Mouse (Mus musculus) frontal cortex, adult (tissue): ENCODE results near the gene Acsf2.
A peak's percentile ranks its signal among the peaks of the same experiment; 100 is the strongest.

Experiments
- ATAC-seq: cut with Nextera tagmentation; 2 replicates; pipeline ENCODE4 v1.9.2; 2017; ENCODE audit warnings: mild to moderate bottlenecking, moderate library complexity, mixed read lengths; ENCODE audit not compliant: low TSS enrichment

Acsf2 gene

DNA sequence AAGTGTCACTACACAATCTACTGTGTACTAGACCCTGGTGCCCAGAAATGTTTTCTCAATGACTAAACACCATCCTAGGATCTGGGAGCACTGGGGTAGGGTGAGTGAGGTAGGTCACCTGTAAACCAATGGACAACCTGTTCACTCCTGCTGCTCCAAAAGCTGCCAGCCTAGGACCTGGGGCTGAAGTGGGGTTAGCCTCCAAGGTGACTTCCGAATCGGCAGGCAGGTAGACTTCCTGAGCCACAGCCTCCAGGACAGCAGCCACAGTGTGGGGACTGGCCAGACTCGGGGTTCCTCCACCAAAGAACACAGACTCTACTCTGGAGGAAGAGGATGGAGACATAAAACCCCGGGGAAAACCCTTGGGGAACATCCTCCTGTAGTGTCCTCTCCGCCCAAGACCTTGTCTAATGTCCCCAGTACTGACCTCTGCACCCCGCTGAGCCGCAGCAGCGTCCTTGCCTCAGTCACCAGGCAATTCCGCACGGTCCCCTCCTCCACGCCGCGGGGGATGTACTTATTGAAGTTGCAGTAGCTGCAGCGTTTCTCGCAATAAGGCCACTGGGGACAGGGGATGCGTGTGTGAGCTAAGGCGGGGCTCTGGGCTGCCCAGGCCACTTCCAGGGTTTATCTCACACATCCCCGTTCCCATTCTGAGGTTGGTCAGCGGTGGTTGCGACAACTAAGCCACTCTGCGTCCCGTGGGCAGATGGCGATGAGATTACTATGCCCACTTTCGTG is 53.5 kb downstream of the Acsf2 start:
- ATAC-seq: peak; percentile 34

DNA sequence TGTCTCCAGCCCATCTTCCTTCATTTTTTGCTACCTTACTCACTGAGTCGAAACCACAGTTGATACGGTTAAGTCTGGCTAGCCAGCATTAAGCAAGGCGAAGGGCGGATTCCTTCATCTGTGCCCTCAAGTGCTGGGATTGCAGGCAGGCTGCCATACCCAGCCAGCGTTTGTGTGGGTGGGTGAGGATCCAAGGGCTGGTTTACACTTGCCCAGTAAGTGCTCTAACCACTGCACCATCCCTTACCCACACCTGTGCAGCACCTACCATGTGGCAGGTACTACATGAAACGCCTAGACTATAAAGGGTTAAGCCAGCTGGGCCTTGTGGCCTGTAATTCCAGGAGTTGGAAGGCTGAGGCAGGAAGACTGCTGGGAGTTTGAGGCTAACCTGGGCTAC is 54.4 kb downstream of the Acsf2 start:
- ATAC-seq: no peak

DNA sequence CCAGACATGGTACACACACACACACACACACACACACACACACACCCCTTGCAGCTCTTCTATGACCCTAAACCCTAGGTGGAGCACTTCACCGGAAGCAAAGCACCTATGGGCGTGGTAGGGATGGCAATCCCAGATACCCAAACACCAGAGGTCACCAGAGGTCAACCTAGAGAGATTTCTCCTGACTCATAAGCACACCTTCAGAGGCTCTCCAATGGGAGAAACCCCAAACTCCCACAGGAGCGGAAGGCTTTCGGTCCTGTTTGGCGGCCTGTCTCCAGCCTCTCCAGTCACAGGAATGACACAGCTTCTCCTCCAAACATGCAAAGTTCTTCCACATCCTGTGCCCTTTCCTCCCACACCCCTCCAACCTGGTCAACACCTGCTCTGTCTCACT is 55.3 kb downstream of the Acsf2 start:
- ATAC-seq: no peak

DNA sequence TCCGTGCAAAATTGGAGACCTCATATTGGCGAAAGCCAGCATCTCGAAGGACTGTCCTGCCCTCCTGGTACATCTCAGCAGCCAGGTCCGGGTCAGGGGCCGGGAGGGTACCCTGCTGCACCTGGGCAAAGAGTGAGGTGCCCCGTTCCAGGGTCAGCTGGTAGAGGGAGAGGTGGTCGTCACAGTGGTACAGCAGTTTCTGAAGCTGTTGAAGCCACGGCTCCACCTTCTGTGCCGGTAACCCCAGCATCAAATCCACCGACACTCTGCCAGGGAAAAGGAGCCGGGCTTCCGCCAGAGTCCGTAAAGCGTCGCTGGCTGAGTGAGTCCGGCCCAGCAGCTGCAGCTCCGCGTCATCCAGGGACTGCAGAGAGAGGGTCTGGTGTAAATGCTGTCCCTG is 57.2 kb downstream of the Acsf2 start:
- ATAC-seq: peak; percentile 27; the same call in 1 of the 2 replicates

DNA sequence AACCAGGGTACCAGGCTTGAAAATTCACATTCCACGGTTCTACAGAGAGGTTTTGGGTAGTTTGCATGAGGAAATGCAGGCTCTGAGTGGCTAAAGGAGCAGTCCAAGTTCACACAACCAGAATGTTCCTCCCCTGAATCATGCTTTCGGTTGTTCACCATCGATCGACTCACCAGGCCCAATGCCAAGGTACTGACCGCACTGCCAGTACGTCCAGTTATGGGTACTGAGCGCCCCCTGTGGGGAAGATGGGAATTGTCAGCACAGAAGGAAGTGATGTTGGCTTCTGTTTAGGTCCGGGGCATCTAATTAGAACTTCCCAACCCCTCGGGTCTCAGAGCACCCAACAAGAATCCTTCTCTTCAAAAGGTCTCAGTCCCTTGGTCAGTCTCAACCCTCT is 57.7 kb downstream of the Acsf2 start:
- peak; percentile 35; the same call in 1 of the 2 replicates for ATAC-seq

DNA sequence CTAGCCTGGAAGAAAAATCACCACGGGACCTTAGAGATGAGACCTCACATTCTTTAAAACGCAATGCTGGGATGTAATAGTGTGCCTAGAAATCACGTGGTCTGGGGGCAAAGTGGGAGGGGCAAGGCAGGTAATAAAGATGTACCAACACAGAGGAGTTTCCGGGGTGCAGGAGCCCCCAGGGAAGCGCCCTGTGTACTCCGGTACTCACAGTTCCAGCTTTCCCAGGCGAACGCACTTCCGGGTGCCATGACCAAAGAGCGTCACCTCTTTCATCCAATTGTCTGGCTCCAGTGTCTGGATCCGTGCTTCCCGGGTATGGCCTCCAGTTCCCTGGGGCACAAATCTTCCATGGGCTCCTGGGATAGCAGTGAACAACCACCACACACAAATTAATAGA is 58.3 kb downstream of the Acsf2 start:
- no peak for ATAC-seq

DNA sequence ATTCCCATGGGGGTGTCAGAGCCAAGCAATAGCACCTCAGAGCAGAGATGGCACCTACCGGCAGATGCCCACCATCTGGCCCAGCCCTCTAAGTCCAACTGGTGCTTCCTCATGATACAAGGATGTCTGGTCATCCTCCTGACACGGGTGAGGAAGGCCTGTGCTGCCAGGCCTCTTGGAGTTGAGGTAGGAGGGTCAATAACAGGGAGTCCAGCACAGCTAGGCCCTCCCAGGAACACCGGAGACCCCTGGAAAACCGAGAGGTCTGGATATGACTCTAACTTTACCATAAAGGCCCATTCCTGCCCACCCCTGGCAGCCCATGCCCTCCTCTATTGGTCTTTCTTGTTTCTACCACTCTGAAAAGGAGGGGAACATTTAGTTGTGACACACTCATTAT is 59.3 kb downstream of the Acsf2 start:
- ATAC-seq: no peak

DNA sequence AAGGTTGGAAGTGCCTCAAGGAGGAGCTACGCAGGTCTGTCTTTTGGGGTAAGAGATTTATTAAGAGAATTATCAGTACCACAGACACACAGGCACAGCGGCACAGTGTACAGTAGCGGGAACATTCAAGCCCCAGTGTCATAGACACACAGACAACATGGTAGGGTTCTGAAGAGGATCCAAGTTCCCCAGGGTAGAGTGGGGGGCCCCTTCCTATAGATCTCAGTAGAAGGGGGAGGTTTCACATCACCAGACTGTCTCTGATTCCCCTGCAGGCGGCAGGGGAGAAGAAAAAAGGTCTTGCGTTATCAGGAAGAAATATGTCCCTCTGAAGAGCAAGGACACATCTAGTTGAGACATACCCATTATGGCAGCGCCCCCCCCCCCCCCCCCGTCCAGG is 61.9 kb downstream of the Acsf2 start:
- ATAC-seq: no peak

DNA sequence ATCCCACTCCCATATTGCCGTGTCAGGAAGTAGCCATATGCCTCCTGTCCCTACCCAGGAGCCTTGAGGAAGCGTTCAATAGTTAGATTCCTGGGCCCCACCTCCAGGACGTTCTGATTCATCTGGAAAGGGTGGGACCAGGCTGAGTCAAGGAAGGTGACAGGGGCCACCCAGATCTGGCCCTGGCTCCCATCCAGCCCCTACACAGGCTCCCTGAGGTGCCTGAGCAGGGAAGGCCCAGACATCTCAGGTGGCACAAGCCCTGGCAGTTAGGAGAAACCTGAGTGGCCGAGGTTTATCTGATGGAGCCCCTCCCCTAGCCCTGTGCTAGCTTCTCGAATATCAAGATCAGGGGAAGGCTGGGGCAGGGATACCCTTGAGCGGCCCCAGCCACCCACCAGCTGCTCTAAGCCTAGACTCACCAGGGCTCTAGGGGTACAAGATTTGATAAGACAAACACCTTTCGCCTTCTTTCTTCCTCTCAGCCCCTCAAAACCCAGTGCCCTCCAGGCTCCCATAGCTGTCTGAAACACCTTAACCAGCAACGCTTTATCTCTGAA is 62.9 kb downstream of the Acsf2 start:
- no peak for ATAC-seq

DNA sequence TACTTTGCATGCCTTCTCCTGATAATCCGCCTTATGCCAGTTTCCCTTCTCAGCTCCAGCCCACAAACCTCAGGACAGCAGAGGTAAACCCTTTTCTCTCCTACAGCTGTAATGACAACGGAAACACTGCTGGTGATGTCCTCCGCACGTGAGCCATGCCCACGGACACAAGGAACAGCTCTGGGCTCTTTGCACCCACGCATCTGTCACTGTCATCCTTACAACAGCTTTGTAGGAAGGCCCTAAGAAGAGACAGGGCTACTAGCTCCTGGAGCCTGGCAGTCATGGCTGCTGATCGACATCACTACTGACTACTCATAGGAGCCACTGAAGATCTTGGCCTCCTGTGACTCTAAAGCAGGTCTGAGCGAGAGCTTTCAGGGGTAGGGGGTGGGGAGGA is 68.5 kb downstream of the Acsf2 start:
- peak; percentile 69 for ATAC-seq

DNA sequence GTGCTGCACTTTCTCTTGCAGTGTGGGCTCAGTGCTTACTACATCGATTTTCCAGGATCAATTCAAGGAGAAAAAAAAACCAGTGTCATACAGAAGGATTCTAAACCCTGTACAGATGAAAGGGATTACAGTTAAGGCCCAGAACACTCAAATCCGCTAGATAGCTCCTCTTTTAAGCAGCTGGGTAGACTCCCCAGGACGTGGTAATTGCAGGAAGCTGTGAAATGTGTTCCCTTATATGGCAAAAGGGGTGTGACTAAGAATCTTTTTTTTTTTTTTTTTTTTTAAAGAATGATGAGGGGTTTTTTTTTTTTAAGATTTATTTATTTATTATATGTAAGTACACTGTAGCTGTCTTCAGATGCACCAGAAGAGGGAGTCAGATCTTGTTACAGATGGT is 72.8 kb downstream of the Acsf2 start:
- no peak for ATAC-seq

DNA sequence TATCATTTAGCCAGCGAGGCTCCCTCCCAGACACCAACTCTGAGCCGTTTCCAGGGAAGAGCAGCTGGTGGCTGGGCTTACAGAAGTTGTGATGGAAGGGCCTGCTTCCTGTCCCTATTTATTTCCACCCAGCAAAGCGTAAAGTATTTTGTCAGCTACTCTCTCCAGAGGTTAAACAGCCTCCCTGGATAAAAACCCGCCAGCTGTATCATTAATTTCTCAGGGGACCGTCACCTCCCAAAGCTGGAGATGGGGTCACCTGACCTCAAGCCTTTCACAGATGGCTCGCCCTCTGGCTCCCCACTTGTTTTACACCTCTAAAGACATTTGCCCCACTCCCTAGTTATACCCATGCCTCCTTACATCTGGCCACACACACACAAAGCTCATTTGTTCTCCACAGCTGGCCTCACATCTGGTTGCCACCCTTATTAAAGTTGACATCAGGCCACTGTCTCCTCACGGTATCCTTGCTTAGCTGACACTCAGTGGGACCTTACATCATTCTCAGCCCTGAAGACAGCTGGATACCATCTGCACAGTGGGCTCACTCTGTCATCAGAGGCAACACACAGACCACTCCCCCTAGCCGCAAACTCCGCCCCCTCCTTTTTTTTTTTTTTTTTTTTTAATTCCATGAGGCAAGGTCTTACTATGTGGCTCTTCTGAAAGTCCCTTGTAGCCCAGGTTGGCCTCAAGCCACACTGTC is 75.3 kb downstream of the Acsf2 start:
- ATAC-seq: no peak

DNA sequence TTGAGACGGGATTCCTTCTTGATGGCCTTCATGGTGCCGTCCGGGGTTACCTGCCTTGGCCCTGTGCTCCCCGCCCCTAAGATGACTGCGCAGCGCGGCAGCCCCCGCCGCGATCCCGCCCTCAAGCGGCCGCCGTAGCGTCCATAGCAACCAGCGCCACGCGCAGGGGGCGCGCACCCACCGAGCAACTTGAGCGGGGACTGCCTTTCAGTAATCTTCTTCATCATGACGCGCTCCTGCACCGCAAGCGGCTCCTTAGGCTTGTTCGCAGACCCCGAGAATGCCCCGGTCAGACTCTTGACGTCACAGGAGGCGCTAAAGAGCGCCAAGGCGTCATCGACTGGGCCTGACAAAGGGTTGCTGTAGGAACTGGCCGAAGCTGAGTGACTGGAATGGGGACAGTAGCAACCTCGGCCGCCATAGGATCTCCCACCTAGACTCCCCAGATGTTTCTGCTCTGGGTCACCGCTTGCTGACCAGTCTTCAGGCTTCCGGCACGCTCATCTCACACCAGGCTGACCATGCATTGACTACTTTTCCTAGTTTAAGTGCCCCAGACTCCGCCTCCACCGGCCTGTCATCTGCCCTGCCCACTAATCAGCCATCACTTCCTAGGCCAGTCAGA is 80.3 kb downstream of the Acsf2 start, which contains the start of gene Mycbpap:
Mycbpap (minus strand) TSS at position 524 of the 625 bp plus-strand sequence.
- ATAC-seq: peak; percentile 87

DNA sequence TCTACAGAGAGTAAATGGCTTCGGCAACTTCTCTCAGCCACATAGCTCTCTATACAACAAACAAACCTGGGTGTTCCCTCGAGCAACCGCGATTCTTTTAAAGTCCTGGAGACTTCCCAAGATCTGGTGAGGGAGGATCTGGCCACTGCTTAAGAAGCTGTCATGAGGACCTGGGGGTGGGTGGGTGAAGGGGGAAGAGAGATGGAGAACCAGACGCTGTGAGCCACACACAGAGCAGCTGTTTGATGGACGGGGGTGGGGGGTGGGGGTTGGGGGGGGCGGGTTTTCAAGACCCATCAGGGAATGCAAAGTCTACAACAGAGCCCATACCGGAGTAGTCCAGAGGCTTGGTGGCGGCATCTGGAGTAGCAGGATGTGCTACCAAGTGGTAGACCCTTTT is 88.2 kb downstream of the Acsf2 start:
- ATAC-seq: peak; percentile 23; the same call in 1 of the 2 replicates

DNA sequence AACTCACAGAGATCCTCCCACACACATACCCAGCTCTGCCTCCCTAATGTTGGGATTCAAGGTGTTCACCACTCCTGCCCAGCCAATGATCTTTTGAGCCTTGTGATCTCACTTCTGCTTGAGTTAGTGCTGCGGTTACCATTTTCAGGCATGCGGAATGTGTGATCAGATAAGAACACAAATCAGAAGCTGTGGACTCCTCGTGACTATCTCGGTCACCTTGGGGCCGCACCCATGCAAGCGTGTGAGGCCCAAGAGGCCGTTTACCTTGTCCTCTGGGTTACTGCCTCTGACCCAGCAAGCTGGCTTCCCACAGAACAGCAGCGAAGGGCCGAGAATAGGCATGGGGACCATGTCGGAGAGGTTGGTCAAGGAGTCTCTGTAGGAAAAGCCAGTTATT is 92.7 kb downstream of the Acsf2 start:
- ATAC-seq: no peak
